In genomic region chr5:151135965-151136364, GRCm38 (mm10) we compare ENCODE assay signal across 11 mouse cellular contexts.
DNase-seq lines count a peak whose midpoint lies in the region; ATAC-seq and TF ChIP-seq lines count a peak whose summit lies in the region.
"Had no signal": no experiment of that assay in that cellular context is flagged by ENCODE, and none has a peak within 500 bp of the region (broad histone marks: within the 10 kb centered on the region; RNA-seq: fewer than 3 reads in every experiment).

No protein-coding gene starts in this region.

- TF ChIP-seq EP300 in CH12.LX (IDR thresholded peaks at IDR 0.05; ENCODE audit: low read length): no peak

- ATAC-seq in heart, embryonic 16.5 days (replicated peaks; ENCODE audit: extremely low read depth, insufficient read depth, low FRiP score): peak; percentile 63; the same call in 1 of the 2 replicates
- 0 out of 2 replicates have a peak, but pooled peaks have one; percentile 47 for ATAC-seq in common myeloid progenitor, adult 5-6 weeks (replicated peaks; ENCODE audit: low read depth, poor library complexity, severe bottlenecking)
- peak; percentile 80 for ATAC-seq in liver, embryonic 11.5 days (replicated peaks; ENCODE audit: low FRiP score)
- ATAC-seq: hindbrain, embryonic 16.5 days had no signal

- peak overlapping the region; percentile 24; the same call in 1 of the 2 replicates for H3K27ac ChIP-seq in heart, embryonic 16.5 days (ENCODE audit: low read length)
- H3K27ac ChIP-seq in CH12.LX (ENCODE audit: insufficient read depth, low read depth): peak overlapping the region; percentile 18; the same call in 1 of the 2 replicates
- no peak overlapping the region for H3K27ac ChIP-seq in liver, embryonic 11.5 days (ENCODE audit: low read depth, low read length)
- H3K27ac ChIP-seq: forebrain, embryonic 12.5 days had no signal

- H3K4me2 ChIP-seq in heart, embryonic 16.5 days (ENCODE audit: low read depth, low read length): no peak overlapping the region
- no peak overlapping the region for H3K4me2 ChIP-seq in CH12.LX (ENCODE audit: insufficient read depth, low read depth, poor library complexity, severe bottlenecking)
- H3K4me2 ChIP-seq in liver, embryonic 11.5 days: no peak overlapping the region
- H3K4me2 ChIP-seq: forebrain, embryonic 12.5 days had no signal

- no peak for TF ChIP-seq CTCF in CH12.LX (conservative IDR thresholded peaks at IDR 0.05 in 1 of 2, IDR thresholded peaks at IDR 0.05 in 1 of 2; ENCODE audit: low read depth in 2 of 2, low read length in 2 of 2)

- no peaks in the 10 kb centered on the region for H3K79me2 ChIP-seq in CH12.LX (replicated peaks; ENCODE audit: control insufficient read depth, extremely low read depth, insufficient read depth, poor library complexity, severe bottlenecking)

- peaks cover 6% of the 10 kb centered on the region; the same call in 1 of the 2 replicates for H3K9me3 ChIP-seq in heart, embryonic 16.5 days (replicated peaks; ENCODE audit: control insufficient read depth, low read length)
- peaks cover 6% of the 10 kb centered on the region for H3K9me3 ChIP-seq in CH12.LX (replicated peaks; ENCODE audit: low read length)
- no peaks in the 10 kb centered on the region for H3K9me3 ChIP-seq in liver, embryonic 11.5 days (ENCODE audit: control insufficient read depth, low read length)
- H3K9me3 ChIP-seq: forebrain, embryonic 12.5 days had no signal

- no peaks in the 10 kb centered on the region for H3K36me3 ChIP-seq in heart, embryonic 16.5 days (ENCODE audit: control insufficient read depth, insufficient read depth)
- H3K36me3 ChIP-seq in CH12.LX (replicated peaks in 1 of 2; ENCODE audit: control insufficient read depth in 1 of 2, insufficient read depth in 1 of 2, low read length in 1 of 2): no peaks in the 10 kb centered on the region
- no peaks in the 10 kb centered on the region for H3K36me3 ChIP-seq in liver, embryonic 11.5 days (ENCODE audit: control insufficient read depth, insufficient read depth, low read length)
- H3K36me3 ChIP-seq: forebrain, embryonic 12.5 days; G1E had no signal

- TF ChIP-seq POLR2A in CH12.LX (IDR thresholded peaks at IDR 0.05; ENCODE audit: low read depth, low read length): no peak

- no peak for DNase-seq in heart, postnatal 36 days
- DNase-seq in CH12.LX (ENCODE audit: extremely low read depth): no peak
- no peak for DNase-seq in liver, embryonic 11.5 days (ENCODE audit: low spot score)
- DNase-seq in layer of hippocampus, adult 11-12 months (ENCODE audit: low spot score): no peak
- no peak for DNase-seq in ovary, postnatal 14 days (ENCODE audit: low spot score)
- DNase-seq: lung, adult 2 months had no signal

- peaks cover 18% of the 10 kb centered on the region for H3K4me1 ChIP-seq in heart, embryonic 16.5 days (ENCODE audit: control insufficient read depth, insufficient read depth, low read length)
- H3K4me1 ChIP-seq in CH12.LX (ENCODE audit: control insufficient read depth in 1 of 2, insufficient read depth in 2 of 2): peaks cover 17 to 35% of the 10 kb centered on the region in 2 experiments
- no peaks in the 10 kb centered on the region; the same call in 1 of the 2 replicates for H3K4me1 ChIP-seq in liver, embryonic 11.5 days (replicated peaks; ENCODE audit: control insufficient read depth, insufficient read depth, low read length)
- H3K4me1 ChIP-seq: forebrain, embryonic 12.5 days had no signal

- H3K9ac ChIP-seq in heart, embryonic 16.5 days (ENCODE audit: low read length): no peak overlapping the region
- H3K9ac ChIP-seq in CH12.LX (ENCODE audit: insufficient read depth, low read depth): no peak overlapping the region
- no peak overlapping the region for H3K9ac ChIP-seq in liver, embryonic 11.5 days (ENCODE audit: low read depth, low read length)
- H3K9ac ChIP-seq: forebrain, embryonic 12.5 days had no signal

- no peak for TF ChIP-seq RAD21 in CH12.LX (IDR thresholded peaks at IDR 0.05; ENCODE audit: low read depth, low read length)

- no peaks in the 10 kb centered on the region for H3K27me3 ChIP-seq in heart, embryonic 16.5 days (ENCODE audit: control insufficient read depth, insufficient read depth, low read length)
- H3K27me3 ChIP-seq in CH12.LX (replicated peaks): no peaks in the 10 kb centered on the region
- H3K27me3 ChIP-seq in liver, embryonic 11.5 days (replicated peaks; ENCODE audit: control insufficient read depth, insufficient read depth, low read length): no peaks in the 10 kb centered on the region
- H3K27me3 ChIP-seq: forebrain, embryonic 12.5 days had no signal

- dilution Hi-C loops in CH12.LX (cut with MboI; ENCODE audit: extremely low pct_ligation_motif_present, extremely low pct_unique_long_range_greater_than_20kb, low sequenced_read_pairs): no loop called here

- intact Hi-C loops in heart, postnatal 36 days (cut with DNase I): loop anchor here (10.0 kb wide), 1 partner anchor 341 kb away; no protein-coding TSS in a partner anchor

- H3K4me3 ChIP-seq in heart, embryonic 16.5 days (ENCODE audit: low read length): no peak overlapping the region
- H3K4me3 ChIP-seq in CH12.LX (replicated peaks in 1 of 3; ENCODE audit: low read depth in 2 of 3, low read length in 2 of 3, poor library complexity in 1 of 3): no peak overlapping the region
- H3K4me3 ChIP-seq in liver, embryonic 11.5 days (ENCODE audit: low read depth, low read length): no peak overlapping the region
- H3K4me3 ChIP-seq: forebrain, embryonic 12.5 days had no signal

- 29% methylated on average over 6 of the region's 6 CpGs for WGBS in heart, embryonic 16.5 days
- WGBS in liver, embryonic 11.5 days: 21% methylated on average over 6 of the region's 6 CpGs

- in situ Hi-C loops in CH12.LX (cut with MboI; ENCODE audit: low pct_ligation_motif_present, low pct_unique_long_range_greater_than_20kb, low sequenced_read_pairs): no loop called here

TF ChIP-seq in CH12.LX, 34 proteins besides CTCF, POLR2A, EP300 and RAD21:
- TF ChIP-seq CHD2 (IDR thresholded peaks at IDR 0.05; ENCODE audit: low read length) (no peak), ZC3H11A (IDR thresholded peaks at IDR 0.05; ENCODE audit: low read depth, low read length) (no peak)
